Mouse (Mus musculus): Measurements from ENCODE around the gene Trpm1. TPM values are rescaled to one million over a fixed set of nuclear protein-coding genes. Genes with fewer than 3 reads are reported as not detected.

The Trpm1 gene
- polyA plus RNA-seq, 3 experiments from 2014 or later: 1.5 to 5.2 (median 4.6) TPM

DNA sequence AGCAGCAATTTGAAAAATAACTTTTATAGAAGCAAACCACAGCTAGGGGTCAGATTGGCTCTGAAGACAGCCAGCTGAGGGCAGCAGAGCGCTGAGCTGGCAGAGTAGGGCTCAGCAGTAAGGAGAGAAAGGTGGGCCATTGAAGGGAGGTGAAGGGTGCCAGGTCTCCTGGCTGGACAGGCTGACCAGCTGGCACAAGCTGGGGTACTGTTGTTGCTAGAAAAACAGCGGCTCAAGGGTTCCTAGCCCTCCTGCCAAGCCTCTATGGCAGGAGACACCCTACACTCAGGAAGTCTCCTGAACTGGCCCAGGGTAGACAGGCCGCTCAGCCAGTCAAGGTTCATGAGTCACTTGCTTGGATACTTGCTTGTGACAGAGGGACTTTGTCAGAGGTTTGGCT lies 11.4 kb downstream of the Trpm1 start:
- ATAC-seq: no peak

DNA sequence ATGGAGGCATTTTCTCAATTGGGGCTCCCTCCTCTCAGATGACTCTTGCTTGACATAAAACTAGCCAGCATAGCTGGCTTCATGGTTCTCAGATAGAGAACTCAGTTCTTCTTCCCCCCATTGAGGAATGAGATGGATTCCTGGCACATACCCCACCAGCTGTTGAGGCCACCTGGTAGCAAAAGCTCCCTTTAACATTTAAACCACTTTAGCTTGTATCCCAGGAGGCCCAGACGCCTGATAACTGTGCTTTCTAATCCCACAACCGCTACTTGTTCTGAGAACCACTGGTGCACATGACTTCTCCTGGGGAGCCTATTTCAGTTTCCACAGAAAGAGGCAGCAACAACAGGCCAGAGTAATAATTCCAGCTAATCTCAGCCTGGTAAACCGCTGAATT lies 12.4 kb downstream of the Trpm1 start:
- no peak for ATAC-seq

DNA sequence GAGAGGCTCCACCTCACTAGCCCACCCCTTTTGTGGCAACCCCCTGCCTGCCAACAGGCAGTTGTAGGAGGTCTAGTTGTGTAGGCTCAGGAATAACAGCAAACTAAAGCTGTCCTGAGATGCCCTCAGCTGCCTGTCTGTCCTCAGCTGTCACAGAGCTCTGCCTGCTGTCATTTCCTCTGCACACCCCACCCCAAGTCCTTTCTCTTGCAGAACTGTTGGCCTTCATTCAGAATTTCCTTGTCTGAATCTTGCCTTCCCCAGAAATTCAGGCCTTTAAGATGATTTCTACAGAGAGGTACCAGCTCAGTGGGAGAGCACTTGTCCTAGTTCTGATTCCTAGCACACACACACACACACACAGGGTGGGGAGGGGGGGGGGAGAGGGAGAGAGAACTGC lies 13.1 kb downstream of the Trpm1 start:
- no peak for ATAC-seq

DNA sequence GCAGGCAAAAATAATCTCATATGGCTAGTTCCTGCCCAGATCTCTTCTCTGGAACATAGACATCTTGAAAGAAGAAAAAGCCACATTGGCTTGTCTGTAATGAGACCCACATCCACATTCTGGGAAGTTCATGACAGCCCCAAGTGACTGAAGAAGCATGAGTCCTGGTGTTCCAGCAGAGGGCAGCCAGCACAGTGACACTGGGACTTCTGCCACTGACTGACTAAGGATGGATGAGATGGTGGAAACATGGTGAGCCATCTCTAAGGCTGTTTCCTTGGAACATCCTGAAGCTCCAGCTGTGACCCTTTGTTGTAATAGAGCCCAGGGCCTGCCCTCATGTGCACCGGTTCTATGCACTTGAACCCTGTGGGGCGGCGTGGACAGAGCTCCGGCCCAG lies 25.7 kb downstream of the Trpm1 start:
- no peak for ATAC-seq

DNA sequence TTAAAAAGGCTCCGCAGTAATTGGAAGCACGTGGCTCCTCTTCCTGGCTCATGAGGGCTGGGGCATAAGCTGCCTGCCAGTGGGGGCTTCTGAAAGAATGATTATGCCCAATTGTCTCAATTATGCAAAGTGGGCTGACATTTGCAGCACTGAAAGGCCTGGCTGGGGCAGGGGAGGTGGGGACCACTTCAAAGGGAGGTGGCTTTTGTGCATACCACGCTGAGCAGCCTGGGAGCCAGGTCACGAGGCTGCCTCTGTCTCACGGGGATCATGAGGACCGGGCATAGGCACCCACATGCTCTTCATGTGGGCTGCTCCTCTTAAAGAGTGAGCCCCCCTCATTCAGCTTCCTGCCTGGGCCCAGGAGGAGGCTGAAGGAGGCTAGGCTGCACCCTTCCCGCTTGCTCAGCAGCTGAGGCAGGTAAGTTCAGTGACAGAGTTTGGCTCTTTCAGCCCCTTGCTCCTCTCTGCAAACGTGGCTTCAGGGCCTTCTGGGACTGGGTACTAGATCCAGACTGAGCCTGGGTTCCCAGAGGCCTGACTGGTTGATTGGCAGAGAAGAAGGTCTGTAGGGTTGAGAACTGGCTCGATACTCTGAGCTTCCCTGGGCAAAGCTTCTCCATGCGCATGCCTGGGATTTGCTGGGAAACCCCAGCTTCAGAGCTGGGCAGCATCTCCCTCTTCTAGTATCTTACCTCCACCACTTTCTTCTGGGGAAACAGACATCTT lies 31.7 kb downstream of the Trpm1 start:
- peak; percentile 63 for ATAC-seq

DNA sequence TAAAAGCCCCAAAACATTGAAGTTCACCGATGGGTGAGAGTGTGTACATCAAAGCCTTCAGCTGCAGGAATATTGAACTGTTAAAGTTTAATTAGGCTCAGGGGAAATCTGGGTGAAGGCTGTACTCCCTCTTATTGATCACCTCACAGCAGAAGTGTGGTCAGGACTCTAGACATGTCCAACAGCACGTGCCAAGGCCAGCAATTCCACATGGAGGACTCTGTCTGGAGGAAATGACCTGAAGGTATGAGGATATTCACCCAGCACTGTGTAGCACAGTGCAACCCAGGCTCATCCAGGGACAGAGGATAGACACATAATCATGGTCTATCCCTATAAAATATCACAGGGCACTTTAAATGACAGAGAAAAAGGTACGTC lies 32.3 kb downstream of the Trpm1 start:
- ATAC-seq: no peak

DNA sequence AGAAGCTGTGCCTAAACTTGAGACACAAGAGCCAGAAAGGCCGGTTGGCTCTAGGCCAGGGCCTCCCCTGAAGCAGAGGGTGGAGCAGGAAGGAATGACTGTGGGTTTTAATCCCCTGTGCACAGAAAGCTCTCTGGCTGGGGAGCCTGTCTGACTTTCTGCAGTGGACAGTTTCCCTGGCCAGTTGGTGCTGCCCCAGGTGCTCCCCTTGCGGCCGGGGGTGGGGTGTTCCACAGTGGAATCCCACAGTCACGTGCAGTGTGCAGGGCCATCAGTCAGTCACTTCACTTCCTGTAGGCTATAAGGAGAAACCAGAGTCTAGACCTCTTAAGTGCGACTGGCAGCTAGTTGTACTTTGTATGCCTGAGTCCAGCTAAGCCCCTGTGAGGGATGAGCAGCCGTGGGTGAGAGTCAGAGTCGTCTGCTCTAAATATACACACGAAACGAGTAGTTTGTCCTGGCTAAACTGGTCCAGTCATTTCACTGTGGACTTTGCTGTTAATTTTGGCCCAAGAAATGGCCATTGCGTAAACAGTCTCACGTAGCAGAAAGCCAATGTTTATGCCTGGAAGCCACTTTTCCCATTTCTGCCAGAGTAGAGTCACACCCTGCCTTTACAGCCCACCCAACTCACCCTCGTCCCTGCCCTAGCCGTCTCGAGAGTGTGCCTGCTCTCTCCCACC lies 38.8 kb downstream of the Trpm1 start:
- peak; percentile 35 for ATAC-seq

DNA sequence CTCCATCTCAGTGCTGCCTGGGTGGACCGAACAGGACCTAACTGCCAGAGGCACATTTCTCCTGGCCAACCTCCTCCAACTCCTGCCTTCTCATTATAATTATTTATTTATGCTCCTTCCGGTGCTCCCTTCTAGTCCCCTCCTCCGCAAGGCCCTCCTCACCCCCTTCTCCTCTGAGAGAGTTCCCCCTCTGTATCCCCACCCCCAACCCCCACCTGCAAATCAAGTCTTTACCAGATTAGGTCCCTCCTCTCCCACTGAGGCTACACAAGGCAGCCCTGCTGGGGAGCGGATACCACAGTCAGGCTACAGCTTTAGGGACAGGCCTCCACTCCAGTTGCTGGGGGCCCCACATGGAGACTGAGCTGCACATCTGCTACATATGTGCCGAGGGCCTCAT lies 39.8 kb downstream of the Trpm1 start:
- no peak for ATAC-seq

DNA sequence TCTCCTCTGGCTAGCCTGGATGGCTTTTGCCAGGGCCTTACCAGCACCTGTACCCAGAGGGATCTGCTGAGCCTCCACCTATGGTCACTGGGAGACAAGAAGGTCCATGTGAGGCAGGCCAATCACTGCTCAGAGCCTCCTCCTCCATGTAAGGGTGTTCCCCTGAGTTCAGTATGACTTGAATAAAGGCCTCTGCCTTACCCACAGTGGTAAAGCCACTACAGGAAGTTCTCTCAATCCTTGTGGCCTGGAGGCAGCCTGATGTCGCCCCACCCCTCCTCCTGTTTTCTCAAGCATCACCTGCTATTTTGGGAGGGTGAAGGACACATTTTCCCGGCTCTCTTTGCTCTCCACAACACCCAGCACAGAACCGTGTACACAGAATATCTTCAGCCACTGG lies 42.5 kb downstream of the Trpm1 start:
- ATAC-seq: peak; percentile 28

DNA sequence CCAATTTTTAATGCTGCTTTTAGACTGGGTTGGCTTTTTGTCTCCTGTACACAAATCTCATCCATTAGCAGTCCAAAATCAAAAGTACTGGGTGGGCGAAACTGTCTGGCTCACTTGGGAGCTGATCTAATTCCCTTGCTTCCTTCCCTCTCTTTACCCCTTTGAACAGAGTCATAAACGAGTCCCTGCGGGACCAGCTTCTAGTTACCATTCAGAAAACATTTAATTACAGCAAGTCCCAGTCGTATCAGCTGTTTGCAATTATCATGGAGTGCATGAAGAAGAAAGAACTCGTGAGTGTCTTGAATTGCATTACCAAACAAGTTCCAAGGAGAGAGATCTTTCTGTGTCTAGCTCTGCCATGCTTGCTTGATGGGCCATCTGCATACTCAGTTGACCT lies 55.1 kb downstream of the Trpm1 start:
- ATAC-seq: no peak

DNA sequence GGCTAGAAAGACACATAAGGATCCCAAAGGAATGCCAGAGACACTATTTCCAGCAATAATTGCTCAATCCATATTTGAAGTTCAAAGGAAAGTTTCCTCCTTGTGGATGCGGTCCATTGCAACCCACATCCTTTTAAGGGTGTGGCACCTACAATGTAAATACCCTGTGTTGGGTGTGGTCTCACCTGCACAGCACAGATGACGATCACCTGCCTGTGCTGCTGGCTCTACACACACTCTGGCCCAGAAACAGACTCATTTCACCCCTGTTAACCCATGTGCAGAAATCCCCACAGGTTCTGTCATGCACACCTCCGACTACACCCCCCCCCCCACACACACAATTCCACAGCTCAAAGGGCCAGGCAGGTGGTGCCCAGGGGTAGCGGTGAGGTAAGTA lies 59.2 kb downstream of the Trpm1 start:
- ATAC-seq: no peak

DNA sequence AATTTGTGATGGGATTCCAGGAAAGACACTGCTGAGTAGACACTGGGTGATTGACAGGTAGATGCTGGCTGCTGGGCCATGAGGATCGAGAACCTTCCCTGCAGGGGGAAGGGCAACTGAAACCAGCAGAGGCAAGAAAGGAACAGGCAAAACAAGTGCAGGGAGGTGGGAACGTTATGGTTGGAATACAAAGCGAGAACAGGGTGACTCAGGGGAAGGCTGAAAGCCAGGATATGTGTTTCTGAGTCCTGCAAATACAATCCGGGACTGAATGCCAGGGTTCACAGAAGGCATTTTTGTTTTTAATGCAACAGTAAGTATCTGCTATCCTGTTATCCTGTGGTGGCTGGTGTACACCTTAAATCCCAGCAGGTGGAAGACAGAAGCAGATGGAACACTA lies 60.4 kb downstream of the Trpm1 start:
- no peak for ATAC-seq

DNA sequence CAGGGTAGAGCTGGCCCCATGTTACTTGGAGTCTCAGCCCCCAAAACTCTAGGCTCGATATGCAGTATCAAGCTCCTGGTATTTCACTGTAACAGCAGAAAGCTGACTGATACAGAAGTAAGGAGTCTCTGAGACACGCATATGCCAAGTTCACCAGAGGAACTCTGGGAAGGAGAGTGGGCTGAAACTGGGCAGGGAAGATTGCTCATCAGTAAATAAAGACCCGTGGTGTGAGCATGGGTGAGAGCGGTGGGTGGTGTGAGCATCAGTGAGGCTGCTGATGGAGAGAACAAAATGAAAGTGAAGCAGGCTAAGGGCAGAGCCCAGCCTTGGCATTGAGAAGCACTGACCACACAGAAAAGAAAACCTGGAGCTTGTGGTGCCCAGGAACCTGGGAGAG lies 62.0 kb downstream of the Trpm1 start:
- ATAC-seq: no peak

DNA sequence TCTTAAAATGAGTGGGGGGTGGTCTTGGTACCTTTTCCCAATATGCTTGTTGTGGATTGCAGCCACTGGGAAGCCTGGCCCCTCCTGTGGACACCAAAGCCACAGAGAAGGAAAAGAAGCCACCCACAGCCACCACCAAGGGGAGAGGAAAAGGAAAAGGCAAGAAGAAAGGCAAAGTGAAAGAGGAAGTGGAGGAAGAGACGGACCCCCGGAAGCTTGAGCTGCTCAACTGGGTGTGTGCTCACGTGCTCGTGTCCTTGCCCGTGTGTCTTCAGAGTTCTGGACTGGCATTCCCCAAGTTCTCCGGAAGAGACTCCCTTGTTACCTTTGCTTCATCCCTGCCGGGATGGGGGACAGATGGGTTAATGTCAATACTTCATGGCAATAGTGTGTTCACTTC lies 63.8 kb downstream of the Trpm1 start:
- ATAC-seq: no peak

DNA sequence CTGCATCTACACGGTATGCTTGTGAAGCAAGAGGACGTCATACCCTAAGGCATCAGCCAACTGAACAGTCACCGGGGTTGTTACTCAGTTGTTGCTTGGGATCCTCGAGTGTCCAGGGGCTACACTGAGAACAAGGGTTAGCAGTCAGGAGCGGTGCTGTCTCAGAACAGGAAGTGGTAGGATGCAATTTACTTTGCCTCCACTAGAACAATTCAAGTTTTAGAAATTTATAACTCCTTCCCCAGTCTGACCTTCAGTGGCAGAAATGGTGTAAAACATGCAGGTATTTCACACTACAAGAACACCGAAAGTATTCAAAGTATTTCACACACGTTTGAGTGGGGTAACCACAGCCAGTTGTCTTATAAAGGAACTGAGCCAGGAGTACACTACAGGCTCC lies 66.1 kb downstream of the Trpm1 start:
- ATAC-seq: no peak

DNA sequence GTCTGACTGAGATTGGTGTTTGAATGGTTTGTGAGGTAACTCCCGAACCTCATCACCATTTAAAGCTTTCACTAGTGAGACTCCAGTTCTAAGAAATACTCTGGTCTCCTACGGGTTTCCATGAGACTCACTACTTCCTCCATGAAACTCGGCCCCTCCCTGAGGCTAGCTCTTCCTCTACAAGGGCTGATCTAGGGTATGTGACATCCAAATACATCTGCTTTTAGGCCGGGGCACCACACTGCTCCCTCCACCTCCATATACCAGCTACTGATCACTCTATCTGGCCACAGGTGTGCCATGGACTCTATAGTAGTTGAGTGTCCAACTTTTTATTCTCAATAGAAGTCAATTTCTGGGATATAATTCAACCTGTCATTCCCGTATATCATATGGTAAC lies 69.6 kb downstream of the Trpm1 start:
- no peak for ATAC-seq

DNA sequence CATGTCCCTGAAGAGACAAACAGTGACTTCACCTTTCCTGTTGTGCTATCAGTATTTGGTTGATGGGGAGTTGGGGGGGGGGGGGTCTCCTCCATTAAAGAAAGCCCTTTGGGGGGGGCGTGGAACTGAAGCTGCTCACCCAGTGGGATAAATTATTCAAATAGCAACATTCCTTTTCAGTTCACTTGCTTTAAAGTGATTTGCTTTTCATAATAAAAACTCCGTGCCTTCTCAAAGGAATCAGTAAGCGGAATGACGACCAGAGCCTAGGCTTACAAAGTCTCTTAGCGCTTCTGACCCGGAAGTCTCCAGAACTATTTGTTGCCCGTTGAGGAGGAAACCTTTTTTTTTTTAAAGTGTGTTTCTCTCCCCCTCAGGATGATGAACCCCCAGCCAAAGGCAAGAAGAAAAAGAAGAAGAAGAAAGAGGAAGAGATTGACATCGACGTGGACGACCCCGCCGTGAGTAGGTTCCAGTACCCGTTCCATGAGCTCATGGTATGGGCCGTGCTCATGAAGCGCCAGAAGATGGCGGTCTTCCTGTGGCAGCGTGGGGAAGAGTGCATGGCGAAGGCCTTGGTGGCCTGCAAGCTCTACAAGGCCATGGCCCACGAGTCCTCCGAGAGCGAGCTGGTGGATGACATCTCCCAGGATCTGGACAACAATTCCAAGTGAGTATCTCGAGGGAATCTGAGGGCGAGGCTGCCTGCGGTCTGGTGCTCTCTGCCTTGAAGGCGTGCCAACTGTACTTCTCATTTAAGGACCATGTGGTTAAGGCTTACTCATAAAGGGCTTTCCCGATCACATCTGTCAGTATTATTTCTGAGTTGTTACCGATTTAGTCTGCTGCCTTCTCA lies 72.9 kb downstream of the Trpm1 start:
- ATAC-seq: no peak

DNA sequence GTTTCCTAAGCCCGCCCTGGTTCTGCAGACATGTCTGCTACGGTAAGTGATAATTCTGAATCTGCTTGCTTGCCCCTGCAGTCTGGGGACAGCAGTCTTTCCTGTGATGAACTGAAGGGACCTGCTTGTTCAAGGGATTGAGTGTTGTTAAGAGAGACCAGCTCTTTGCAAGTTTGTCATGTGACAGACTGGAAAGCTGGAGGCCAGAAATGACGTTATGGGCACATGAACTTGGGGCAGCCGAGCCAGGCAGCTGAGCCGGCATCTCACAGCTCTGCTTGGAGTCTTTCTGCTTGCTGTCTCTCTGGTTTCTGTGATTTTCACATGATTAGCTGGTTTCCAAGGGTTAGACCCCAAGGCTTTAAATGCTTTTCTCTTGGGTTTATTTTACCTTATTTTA lies 74.0 kb downstream of the Trpm1 start:
- ATAC-seq: no peak

DNA sequence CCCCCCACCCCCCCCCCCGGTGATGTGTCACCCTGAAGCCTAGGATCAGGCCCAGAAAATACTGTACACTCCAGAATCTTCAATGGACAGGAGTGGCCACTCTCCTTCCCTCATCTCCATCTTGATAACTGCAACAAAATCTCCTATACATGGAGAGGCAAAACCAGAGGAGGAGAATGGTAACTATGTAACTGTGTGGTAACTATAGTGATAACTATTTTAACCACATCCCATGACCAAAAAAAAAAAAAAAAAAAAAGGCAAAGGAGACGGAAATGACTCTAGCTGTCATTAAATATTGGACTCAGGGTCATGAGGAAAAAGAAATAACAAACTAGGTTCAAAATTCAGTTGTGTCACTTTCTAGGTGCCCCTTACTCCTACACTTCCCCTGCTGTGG lies 74.7 kb downstream of the Trpm1 start:
- peak; percentile 50 for ATAC-seq

DNA sequence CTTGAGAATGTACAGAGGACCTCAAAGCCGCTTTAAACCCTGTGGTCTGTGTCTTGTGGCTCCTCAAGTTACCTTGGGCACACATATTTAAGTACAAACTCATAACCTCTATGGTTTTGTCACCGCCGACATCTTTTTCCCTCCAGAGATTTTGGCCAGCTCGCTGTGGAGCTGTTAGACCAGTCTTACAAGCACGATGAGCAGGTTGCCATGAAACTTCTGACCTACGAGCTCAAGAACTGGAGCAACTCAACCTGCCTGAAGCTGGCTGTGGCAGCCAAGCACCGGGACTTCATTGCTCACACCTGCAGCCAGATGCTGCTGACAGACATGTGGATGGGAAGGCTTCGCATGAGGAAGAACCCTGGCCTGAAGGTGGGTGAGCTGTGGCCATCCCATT lies 76.3 kb downstream of the Trpm1 start:
- ATAC-seq: no peak

DNA sequence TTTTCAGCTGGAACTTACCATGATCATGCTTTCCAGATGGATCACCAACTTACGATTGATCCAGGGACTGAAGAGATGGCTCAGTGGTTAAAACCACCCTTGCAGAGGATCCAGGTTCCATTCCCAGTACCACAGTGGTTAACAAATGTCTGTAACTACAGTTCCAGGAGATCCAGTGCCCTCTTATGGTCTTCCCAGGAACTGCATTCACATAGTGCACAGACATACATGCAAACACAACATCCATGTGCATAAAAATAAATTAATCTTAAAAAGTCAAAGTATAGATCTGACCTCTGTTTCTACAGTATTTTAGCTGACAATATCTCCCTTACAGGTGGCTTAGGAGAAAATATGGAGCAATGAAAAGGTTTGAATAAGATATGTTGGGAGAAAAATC lies 77.4 kb downstream of the Trpm1 start:
- ATAC-seq: no peak

DNA sequence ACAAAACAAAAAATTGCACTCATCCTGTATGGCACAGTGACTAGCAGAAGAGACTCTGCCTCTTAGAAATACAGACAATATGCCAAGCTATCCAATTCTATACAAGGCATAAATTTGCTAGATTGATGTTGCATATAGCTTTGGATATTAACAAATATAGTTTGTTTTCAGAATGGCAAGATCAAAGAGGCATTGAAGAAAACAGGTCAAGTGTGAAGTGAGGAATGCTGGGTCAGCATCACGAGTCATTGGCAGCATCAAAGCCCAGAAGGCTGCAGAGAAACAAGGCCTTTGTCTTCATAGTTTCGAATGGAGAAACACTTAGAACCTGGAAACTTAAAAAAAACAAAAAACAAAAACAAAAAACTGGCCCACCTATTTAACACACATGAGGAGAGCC lies 78.4 kb downstream of the Trpm1 start:
- ATAC-seq: no peak

DNA sequence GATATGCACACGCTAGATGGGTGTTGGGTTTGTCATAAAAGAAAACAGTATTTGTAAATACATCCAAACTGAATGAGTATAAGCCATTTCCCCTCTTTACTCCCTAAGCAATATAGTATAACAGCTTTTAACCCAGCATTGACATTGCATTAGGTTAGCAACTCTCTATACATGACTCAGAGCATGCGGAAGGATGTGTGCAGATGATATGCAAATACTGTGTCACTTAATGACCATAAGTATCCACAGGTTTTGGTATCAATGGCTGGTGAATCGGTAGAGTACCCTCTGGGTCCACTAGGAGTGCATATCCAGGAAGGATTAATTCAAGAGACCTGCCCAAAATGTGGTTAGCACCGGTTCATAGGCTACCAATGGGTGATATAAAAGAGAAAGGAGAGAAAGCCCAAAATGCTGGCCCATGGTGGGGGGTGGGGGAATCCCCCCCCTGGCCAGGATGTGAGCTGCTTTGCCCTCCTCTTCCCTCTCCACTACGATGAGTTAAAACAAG lies 80.7 kb downstream of the Trpm1 start:
- ATAC-seq: no peak

DNA sequence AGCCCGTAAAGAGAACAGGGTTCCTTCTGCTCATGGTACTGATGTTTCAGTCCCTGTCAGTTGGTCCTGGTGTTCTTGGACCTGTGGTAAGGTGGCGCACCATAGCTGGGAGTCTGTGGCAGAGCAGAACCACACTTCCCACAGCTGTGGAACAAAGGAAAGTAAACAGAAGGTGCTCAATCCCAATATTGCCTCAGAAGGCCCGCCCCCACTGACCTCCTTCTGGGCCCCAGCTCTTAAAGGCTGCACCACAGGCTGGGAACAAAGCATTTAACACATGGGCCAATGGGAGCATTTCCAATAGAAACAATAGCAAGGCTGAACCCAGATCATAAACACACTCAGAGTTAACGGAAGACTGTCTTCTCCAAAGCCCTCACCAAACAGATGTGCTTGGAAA lies 82.9 kb downstream of the Trpm1 start:
- no peak for ATAC-seq

All from inflammation-experienced regulatory T-cells, adult 6 months (primary cell).